Mouse (Mus musculus): ENCODE results near the gene Lrrn2.

The Lrrn2 gene

GRCm38 (mm10) chr1:132903519-132903918, 23.4 kb downstream of the Lrrn2 start:
- no peak for DNase-seq (ENCODE audit: low read depth, low spot score)
- Histone ChIP-seq H3K36me3 (ENCODE audit: control insufficient read depth, insufficient read depth, low read length, poor library complexity, severe bottlenecking) (no peaks in the 10 kb centered on the region), H3K27me3 (ENCODE audit: control insufficient read depth, insufficient read depth, low read length, poor library complexity, severe bottlenecking) (no peaks in the 10 kb centered on the region)

- H3K36me3 ChIP-seq (ENCODE audit: control insufficient read depth, insufficient read depth, low read length, poor library complexity, severe bottlenecking), result no peaks in the 10 kb centered on the region
- no peaks in the 10 kb centered on the region for H3K27me3 ChIP-seq (ENCODE audit: control insufficient read depth, insufficient read depth, low read length, poor library complexity, severe bottlenecking)
- no peak for DNase-seq (ENCODE audit: low read depth, low spot score)
Measured at GRCm38 (mm10) chr1:132909090-132909489, 29.0 kb downstream of the Lrrn2 start.

GRCm38 (mm10) chr1:132909951-132910350, 29.9 kb downstream of the Lrrn2 start:
- no peaks in the 10 kb centered on the region for H3K36me3 ChIP-seq (ENCODE audit: control insufficient read depth, insufficient read depth, low read length, poor library complexity, severe bottlenecking)

GRCm38 (mm10) chr1:132910414-132911041, 30.5 kb downstream of the Lrrn2 start:
- Histone ChIP-seq H3K27me3 (ENCODE audit: control insufficient read depth, insufficient read depth, low read length, poor library complexity, severe bottlenecking) (no peaks in the 10 kb centered on the region), H3K36me3 (ENCODE audit: control insufficient read depth, insufficient read depth, low read length, poor library complexity, severe bottlenecking) (no peaks in the 10 kb centered on the region)
- no peak for DNase-seq (ENCODE audit: low read depth, low spot score)

More at GRCm38 (mm10) chr1:132909951-132910350, 29.9 kb downstream of the Lrrn2 start:
- no peaks in the 10 kb centered on the region for H3K27me3 ChIP-seq (ENCODE audit: control insufficient read depth, insufficient read depth, low read length, poor library complexity, severe bottlenecking)
- no peak for DNase-seq (ENCODE audit: low read depth, low spot score)

- Histone ChIP-seq H3K36me3 (ENCODE audit: control insufficient read depth, insufficient read depth, low read length, poor library complexity, severe bottlenecking) (no peaks in the 10 kb centered on the region), H3K27me3 (ENCODE audit: control insufficient read depth, insufficient read depth, low read length, poor library complexity, severe bottlenecking) (no peaks in the 10 kb centered on the region)
- no peak for DNase-seq (ENCODE audit: low read depth, low spot score)
Measured at GRCm38 (mm10) chr1:132915849-132916493, 35.9 kb downstream of the Lrrn2 start.

- H3K36me3 ChIP-seq (ENCODE audit: control insufficient read depth, insufficient read depth, low read length, poor library complexity, severe bottlenecking), result no peaks in the 10 kb centered on the region
- DNase-seq (ENCODE audit: low read depth, low spot score), result no peak
- no peaks in the 10 kb centered on the region for H3K27me3 ChIP-seq (ENCODE audit: control insufficient read depth, insufficient read depth, low read length, poor library complexity, severe bottlenecking)
Measured at GRCm38 (mm10) chr1:132917554-132917953, 37.5 kb downstream of the Lrrn2 start.

- no peak for DNase-seq (ENCODE audit: low read depth, low spot score)
- no peaks in the 10 kb centered on the region for H3K36me3 ChIP-seq (ENCODE audit: control insufficient read depth, insufficient read depth, low read length, poor library complexity, severe bottlenecking)
- H3K27me3 ChIP-seq (ENCODE audit: control insufficient read depth, insufficient read depth, low read length, poor library complexity, severe bottlenecking), result no peaks in the 10 kb centered on the region
Measured at GRCm38 (mm10) chr1:132918117-132918680, 38.1 kb downstream of the Lrrn2 start.

GRCm38 (mm10) chr1:132919258-132919657, 39.2 kb downstream of the Lrrn2 start:
- DNase-seq (ENCODE audit: low read depth, low spot score), result no peak
- no peaks in the 10 kb centered on the region for H3K27me3 ChIP-seq (ENCODE audit: control insufficient read depth, insufficient read depth, low read length, poor library complexity, severe bottlenecking)
- H3K36me3 ChIP-seq (ENCODE audit: control insufficient read depth, insufficient read depth, low read length, poor library complexity, severe bottlenecking), result no peaks in the 10 kb centered on the region

GRCm38 (mm10) chr1:132921071-132921470, 41.0 kb downstream of the Lrrn2 start:
- H3K27me3 ChIP-seq (ENCODE audit: control insufficient read depth, insufficient read depth, low read length, poor library complexity, severe bottlenecking), result no peaks in the 10 kb centered on the region
- H3K36me3 ChIP-seq (ENCODE audit: control insufficient read depth, insufficient read depth, low read length, poor library complexity, severe bottlenecking), result no peaks in the 10 kb centered on the region
- no peak for DNase-seq (ENCODE audit: low read depth, low spot score)

- no peak for DNase-seq (ENCODE audit: low read depth, low spot score)
- Histone ChIP-seq H3K27me3 (ENCODE audit: control insufficient read depth, insufficient read depth, low read length, poor library complexity, severe bottlenecking) (no peaks in the 10 kb centered on the region), H3K36me3 (ENCODE audit: control insufficient read depth, insufficient read depth, low read length, poor library complexity, severe bottlenecking) (no peaks in the 10 kb centered on the region)
Measured at GRCm38 (mm10) chr1:132922257-132922656, 42.2 kb downstream of the Lrrn2 start.

GRCm38 (mm10) chr1:132925270-132925669, 45.2 kb downstream of the Lrrn2 start:
- H3K36me3 ChIP-seq (ENCODE audit: control insufficient read depth, insufficient read depth, low read length, poor library complexity, severe bottlenecking), result no peaks in the 10 kb centered on the region
- no peaks in the 10 kb centered on the region for H3K27me3 ChIP-seq (ENCODE audit: control insufficient read depth, insufficient read depth, low read length, poor library complexity, severe bottlenecking)
- DNase-seq (ENCODE audit: low read depth, low spot score), result no peak

GRCm38 (mm10) chr1:132928032-132928906, 48.2 kb downstream of the Lrrn2 start:
- H3K36me3 ChIP-seq (ENCODE audit: control insufficient read depth, insufficient read depth, low read length, poor library complexity, severe bottlenecking), result no peaks in the 10 kb centered on the region
- H3K27me3 ChIP-seq (ENCODE audit: control insufficient read depth, insufficient read depth, low read length, poor library complexity, severe bottlenecking), result no peaks in the 10 kb centered on the region
- no peak for DNase-seq (ENCODE audit: low read depth, low spot score)

- Histone ChIP-seq H3K27me3 (ENCODE audit: control insufficient read depth, insufficient read depth, low read length, poor library complexity, severe bottlenecking) (no peaks in the 10 kb centered on the region), H3K36me3 (ENCODE audit: control insufficient read depth, insufficient read depth, low read length, poor library complexity, severe bottlenecking) (no peaks in the 10 kb centered on the region)
- no peak for DNase-seq (ENCODE audit: low read depth, low spot score)
Measured at GRCm38 (mm10) chr1:132928907-132929250, 48.8 kb downstream of the Lrrn2 start.

GRCm38 (mm10) chr1:132930291-132930690, 50.2 kb downstream of the Lrrn2 start:
- H3K27me3 ChIP-seq (ENCODE audit: control insufficient read depth, insufficient read depth, low read length, poor library complexity, severe bottlenecking), result no peaks in the 10 kb centered on the region
- H3K36me3 ChIP-seq (ENCODE audit: control insufficient read depth, insufficient read depth, low read length, poor library complexity, severe bottlenecking), result no peaks in the 10 kb centered on the region
- DNase-seq (ENCODE audit: low read depth, low spot score), result no peak

GRCm38 (mm10) chr1:132932421-132932820, 52.3 kb downstream of the Lrrn2 start:
- no peak for DNase-seq (ENCODE audit: low read depth, low spot score)
- no peaks in the 10 kb centered on the region for H3K36me3 ChIP-seq (ENCODE audit: control insufficient read depth, insufficient read depth, low read length, poor library complexity, severe bottlenecking)
- no peaks in the 10 kb centered on the region for H3K27me3 ChIP-seq (ENCODE audit: control insufficient read depth, insufficient read depth, low read length, poor library complexity, severe bottlenecking)

All from splenic B cell, adult 2 months (primary cell).